Mouse (Mus musculus) cerebellum, postnatal 4 days (tissue): ENCODE data around the gene Tmem231.

Source experiments
- DNase-seq, 2 experiments: peaks; one replicate each; pipeline ENCODE4 v3.0.0; 2022; ENCODE audit warnings: low spot score in 2 of 2, mixed read lengths in 1 of 2

The Tmem231 gene

DNA sequence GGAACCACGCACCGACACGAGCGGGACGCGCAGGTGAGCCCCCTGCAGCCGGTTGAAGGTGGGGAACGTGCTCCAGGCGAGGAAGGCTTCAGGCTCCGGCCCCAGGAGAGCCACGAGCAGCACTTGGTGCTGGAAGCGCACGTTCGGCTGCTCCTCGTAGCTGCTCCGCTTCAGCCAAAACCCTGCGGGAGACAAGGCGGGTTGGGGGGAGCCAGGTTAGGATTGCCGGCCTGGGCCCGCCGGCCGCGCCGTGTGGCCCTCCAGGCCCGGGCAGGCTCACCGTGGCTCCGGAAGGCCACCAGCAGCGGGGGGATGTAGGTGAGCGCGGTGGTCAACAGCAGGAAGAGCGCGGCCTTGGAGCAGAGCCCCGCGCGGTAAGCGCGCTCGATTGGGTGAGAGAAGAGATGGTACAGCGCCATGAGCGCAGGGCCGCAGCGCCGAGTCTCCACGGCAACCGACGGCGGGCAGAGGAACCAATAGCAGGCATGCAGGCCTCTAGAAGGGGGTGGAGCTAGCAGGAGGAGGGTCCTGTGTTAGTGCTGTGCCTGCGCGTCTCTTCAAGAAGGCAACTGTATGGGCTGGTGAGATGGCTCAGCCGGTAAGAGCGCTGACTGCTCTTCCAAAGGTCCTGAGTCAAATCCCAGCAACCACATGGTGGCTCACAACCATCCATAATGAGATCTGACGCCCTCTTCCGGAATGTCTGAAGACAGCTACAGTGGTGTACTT, at the start of gene Tmem231:
Gene Tmem231, minus strand, starts transcription at position 534 of the 729 bp plus-strand sequence.
- peak; percentile 71 to 89 for DNase-seq

DNA sequence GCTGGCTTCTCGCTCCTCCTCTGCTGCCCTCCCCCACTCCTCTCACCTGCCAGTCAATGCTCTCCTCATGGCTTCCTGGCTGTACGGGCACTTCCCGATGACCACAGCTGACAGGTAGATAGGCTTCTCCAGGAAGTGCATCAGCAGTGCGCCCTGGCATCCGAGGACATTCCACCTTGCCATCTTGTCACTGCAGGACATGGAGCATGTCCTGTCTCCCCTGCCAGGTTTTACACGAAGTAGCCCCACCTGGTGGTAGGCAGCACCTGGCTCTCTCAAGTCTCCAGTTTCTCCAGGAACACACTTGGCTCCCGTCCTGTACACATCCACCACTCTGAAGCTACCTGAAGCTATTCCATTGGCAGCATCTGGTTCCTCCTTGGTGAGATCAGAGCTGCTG, 48.4 kb upstream of the Tmem231 start:
- no peak for DNase-seq

DNA sequence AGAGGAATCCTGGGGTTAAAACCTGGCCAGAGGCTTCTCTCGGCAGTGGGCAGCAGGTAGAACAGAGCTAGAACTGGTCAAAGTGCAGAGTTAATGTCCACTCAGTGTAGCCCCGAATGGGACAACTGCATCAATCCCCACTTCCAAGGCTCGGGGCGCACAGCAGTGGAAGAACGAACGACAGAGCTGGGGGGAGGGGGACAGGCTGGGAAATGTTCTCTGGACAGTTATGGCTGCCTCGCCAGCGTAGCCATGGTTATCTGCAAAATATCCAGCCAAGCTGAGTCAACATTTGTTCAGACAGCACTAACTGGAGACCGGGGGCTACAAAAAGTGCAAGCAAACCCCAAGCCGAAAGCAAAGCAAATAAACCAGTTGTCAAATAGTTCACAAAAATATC, 44.5 kb upstream of the Tmem231 start:
- no peak for DNase-seq

DNA sequence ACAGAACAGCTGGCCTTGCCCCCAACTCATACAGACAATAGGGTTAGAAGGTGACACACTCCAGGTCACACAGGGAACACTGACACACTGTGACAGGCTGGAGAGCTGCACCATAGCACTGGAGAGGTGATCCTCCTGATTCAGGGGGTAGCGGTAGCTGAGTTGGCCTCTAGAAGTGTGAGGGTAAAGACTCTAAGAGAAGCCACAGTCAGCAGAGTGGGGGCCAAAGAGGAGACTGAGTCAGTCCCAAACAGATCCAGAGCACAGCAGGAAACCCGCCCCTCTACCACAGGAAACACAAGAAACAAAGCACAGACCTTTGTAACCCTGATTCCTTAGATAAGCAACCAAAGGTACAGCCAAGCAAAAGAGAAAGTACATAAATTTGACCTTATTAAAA, 42.6 kb upstream of the Tmem231 start:
- DNase-seq: no peak

DNA sequence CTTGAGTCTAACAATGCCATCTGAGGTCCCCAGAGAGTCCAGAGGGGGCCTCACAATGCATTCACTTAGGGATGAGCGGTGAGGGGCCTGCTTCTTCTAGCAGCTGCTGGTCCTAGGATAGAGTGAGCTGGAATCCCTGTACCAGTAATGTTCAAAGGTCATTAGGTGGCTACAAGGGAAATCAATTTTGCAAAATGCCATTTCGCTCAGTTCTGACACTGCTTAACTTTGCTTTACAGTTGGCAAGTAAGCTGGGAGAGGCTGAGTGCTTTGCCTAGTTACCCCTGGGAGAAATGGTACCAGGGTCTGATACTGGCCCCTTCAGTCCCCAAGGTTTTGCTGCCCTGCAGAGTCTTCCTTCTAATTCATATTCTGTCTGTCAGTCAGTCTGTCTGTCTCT, 42.0 kb upstream of the Tmem231 start:
- DNase-seq: no peak

DNA sequence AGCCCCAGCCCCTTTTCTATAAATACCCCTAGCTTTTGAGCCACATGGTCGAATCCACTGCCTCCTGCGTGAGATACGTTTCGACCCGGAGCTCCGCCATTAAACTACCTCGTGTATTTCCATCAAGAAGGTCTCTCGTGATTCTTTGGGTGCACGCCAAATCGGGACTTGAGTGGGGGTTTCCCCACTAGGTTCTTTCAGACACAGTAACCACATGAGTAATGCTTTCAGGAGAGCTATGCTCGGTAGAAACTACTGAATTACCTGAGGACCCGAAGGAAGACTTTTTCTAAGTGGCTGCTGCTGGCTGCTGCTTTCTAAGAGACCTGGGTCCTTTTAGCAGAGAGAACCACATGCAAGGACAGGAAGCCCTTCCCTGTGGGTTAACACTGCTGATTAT, 40.5 kb upstream of the Tmem231 start:
- no peak for DNase-seq

DNA sequence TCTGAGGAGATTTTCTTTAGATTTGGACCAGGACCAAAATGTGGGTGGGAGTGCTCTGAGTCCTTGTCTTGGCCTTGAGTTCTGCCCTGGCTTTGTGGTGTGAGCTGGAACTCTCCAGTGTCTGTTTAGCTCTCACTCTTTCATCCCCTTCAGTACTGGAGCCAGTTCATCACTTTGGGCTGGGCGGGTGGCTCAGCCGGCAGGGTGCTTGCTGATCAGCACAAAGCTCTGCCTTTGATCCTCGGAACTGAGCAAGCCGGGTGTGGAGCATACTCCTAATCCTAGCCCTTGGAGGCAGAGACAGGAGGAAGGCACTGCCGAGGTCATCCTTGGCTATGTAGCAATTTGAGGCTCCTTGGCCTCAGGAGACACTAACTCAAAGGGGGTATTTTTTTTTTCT, 35.3 kb upstream of the Tmem231 start:
- DNase-seq: no peak

DNA sequence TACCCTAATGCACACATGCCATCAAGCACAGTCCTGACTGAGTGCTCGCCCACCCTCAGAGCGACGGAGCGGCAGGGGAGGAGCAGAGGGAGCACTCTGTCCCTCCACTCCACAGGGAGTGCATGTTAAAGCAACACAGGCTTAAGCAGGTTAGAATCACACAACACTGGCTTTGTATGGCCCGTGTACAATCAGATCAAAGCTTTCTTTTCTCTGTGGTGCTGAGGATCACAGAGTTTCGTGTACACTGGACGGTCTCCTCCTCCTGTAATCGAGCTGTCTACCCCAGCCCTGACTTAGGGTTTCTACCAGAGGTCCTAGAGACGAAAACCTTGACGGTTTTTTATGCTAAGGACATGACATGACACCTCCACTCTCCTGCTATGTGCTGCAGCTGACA, 34.9 kb upstream of the Tmem231 start:
- DNase-seq: no peak

DNA sequence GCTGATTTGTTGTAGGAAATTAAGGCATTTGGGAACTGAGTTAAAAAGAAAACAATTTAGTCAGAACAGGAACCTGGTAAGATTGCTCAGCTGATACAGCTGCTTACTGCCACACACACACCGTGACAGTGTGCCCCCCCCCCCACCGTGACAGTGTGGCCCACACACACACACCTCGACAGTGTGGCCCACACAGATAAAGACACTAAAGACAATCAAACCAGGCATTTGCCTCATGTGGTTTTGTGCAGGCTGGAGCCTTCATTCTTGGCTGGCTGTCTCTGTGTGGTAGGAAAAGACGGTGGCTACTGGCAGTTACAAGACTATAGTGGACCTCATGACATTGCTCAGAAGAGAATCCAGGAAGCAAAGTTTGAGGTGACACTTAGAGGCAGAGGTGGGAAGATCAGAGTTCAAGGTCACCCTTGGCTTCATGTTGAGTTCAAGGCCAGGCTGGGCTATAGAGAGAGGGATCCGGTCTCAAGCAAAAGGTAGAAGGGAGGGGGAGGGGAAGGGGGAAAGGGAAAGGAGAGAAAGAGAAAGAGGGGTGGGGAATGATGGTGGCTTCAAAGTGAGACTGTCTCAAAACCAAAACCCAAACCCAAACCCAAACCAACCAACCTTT, 33.7 kb upstream of the Tmem231 start:
- DNase-seq: no peak

DNA sequence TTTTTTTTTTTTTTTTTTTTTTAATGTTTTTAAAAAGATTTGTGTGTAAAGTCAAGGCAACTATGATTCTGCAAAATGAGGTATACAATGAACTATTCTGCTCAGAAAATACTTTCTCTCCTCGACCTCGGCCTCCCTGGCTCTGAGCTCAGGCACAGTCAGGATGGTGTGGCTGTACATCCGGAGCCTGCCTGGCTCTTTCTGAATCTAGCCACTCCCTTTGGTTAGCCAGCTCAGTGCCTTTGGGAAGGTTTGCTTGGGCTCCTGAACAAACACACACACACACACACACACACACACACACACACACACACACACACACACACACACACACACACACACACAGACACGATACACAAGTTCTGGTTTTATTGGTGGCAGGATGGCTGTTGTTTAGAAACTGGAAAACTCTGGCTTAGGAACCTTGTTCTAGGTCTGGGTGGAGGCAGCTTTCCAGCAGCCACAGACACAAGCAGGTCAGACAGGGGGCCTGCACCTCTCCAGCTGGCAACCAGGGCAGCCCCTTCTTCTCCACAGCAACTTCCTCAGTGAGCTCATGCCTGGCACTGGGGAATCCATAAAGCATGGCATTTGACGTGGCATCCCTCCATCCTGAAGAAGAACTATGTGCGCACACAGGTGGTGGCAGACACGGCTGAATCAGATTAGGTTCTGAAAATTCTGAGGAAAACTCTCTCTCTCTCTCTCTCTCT, 31.3 kb upstream of the Tmem231 start:
- no peak for DNase-seq

DNA sequence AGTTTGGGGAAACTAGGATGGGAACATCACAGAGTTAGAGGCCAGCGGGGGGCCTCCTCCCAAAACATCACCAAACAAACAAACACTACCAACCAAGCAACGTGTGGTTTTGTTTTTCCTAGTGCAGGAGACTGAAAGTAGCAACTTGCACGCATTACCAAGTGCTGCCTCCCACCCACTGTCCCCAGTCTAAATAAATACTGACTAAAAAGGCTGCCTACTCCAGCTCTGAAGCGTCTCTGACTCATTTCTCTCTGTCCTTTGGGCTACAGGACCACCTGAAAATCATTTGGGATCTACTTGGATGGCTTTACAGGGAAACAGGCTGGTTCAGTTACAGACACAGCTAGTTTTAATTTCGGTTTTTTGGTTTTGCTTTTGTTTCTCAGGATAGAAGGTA, 30.7 kb upstream of the Tmem231 start:
- no peak for DNase-seq

DNA sequence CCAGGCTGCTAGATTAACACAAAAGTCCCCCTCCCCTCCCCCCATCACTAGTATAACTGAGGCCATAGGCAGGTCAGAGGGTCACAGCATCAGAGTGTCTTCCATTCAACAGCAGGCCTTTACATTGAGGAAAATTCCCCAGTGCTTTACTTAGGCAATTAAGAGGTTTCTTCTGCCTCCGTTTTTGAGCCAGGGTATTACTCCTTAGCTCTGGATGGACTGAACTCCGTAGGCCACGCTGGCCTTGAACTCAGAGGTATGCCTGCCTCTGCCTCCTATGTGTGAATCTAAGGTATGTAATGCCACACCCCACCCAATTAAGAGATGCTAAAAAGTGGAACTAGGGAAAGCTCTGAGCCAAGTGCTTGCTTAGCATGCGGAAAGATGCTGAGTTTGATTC, 29.9 kb upstream of the Tmem231 start:
- DNase-seq: no peak

DNA sequence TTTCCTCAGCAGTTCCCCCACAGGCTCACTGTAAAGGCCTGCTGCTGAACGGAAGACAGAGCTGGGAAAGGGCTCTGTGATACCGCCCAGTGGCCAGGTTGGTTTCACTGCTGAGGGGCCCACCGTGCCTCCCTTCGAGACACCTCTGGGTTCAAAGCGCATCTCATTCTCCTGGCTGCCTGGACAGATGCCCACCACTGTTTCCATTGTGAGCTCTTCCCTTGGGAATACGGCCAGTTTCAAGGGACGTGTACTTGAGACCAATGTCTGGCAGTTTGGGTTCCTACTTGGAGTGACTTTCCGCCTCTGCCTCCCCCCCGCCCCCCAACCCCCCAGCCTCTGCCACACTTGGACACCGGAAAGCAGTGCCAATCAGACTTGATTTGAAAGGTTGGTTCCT, 29.4 kb upstream of the Tmem231 start:
- DNase-seq: no peak

DNA sequence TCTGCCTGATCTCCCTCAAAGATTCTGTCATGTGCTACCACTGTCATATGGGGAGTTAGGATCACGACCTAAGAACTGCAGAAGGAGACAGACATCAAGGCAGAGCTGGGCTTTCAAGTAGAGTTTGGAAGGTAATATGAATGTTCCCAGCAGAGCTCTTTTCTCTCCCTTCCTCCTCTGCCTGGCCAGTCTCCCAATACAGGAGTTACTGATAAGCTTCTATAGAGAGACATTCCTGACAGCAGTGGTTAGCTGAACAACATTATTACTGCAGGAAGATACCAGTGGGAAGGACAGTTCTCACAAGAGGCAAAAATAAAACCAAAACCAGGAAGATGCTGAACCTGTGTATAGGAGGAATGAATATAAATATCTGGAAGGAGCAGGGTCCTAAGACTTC, 28.9 kb upstream of the Tmem231 start:
- no peak for DNase-seq

DNA sequence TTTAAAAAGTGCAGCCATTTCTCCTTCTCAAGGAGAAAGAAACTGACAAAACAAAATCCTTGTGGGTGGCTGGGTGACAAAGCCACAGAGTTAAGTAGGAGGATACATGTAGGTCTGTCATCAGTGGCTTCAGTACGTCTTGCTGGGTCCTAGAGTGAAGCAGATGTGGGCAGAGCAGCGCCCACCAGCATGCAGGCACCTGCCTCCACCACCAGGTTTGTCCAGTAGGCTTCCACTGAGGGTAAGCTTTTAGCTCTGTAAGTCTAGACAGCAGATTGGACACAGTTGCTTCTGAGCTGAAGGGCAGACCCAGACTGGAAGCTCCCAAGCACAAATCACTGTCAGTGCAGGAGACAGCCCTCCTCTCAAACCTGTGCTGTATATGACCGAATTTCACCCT, 27.6 kb upstream of the Tmem231 start:
- no peak for DNase-seq

DNA sequence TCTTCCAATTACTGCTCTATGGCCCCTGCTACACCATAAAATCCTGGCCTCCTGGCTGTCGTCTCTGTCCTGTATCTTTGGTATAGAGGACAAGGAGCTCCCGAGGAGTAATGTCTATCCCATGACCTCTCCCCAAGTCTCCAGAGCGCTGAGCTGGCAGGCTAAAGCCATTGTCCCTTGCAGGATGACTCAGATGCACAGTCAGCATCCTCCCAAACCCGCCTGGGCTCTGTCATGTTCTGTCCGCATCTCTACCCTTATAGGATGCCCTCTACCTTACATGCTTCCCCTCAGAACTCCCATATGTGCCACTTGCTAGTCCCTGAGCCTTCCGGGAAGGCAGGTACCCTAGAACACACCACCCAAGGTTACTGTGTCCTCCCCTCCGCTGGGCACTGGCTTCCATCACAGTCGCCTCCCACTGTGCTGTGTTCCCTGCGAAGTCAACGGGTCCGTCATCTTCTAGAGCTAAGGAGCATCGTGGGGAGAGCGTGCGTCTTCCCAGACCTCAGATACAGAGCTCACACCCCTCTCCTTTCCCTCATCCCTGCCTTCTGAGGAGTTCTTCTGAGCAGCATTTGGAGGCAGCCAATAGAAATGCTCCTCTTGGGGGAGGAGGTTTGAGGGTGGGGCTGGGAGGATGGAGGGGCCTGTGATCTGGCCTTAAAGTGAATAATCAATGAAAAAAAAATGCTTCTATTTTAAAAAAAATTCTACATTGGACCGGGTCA, 27.1 kb upstream of the Tmem231 start:
- no peak for DNase-seq

DNA sequence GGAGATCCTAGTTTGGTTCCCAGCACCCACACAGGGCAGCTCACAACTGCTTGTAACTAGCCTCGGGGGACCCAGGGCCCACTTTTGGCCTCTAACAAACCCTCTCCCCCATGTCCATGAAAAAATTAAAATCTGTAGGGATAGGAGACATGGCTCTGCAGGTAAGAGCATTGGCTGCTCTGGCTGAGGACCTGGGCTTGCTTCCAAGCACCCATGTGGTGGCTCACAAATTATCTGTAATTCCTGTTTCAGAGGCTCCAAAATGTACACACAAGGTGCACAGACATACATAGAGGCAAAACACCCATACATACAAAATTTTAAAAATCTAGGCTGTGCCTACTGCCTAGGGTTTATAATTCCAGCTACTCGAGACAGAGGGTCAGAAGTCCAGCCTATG, 23.6 kb upstream of the Tmem231 start:
- no peak for DNase-seq

DNA sequence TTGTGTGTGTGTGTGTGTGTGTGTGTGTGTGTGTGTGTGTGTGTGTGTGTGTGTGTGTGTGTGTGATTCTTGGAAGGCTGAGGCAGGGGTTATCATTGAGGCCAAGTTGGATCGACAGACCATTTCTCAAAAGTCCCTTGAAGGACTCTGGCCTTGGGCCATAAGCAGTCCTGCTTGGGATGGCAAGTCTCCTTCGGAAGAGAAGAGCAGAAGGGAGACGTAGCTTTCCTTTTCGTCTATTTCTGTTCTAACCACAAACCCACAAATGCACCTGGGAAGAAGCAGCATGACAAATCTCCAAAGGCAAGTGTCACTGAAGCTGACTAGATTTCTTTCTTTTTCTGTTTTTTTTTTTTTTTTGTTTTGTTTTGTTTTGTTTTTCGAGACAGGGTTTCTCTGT, 22.2 kb upstream of the Tmem231 start:
- no peak for DNase-seq

DNA sequence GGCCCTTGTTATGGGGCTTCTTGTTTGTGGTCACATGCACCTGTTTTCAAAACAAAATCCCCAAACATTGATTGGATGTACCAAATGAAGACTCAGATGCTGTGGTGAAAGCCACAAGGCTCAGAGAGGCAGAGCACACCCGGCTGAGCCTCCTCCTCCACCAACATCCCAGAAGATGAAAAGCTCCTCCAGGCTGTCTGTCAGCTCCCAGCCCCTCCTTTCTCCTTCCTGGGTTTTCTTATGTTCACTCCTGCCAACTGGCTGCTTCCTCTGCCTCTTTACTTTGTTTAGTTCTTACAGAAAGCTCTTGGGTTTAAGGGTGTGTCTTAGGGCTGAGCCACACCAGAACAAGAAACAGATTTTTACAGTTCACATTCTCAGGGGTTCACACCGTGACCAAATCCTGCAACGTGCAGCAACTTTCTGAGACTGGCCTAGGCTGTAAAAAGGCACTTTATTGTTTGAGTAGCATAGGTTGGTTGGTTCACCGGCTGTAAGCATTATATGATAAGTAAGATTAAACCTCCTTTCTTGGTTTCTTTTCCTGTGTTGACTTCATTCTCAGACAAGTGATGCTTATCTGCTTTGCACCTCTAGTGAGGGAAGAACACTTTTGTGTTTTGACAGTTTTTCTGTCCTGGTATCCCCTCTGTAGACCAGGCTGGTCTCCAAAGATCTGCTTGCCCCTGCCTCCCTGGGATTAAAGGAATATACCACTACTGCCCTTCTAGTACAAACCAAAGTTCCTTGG, 21.3 kb upstream of the Tmem231 start:
- no peak for DNase-seq

DNA sequence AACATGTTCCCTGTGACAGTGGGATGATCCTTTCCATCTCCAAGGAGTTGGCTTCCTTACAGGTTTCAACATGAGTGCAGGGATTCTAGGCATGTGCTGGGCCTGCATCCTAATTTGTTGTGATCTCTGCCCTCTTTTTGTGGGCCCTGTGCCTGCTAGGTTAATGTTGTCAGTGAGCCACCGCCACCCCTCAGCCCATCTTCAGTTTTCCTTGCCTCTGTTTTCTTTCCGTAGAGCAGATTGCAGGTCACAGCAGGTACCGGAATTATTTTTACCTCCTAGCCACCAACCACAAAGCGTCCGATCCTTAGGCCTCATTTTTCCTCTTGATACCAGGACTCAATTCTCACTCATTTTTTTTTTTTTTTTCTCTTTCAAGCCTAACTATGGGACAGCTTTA, 18.3 kb upstream of the Tmem231 start:
- no peak for DNase-seq

DNA sequence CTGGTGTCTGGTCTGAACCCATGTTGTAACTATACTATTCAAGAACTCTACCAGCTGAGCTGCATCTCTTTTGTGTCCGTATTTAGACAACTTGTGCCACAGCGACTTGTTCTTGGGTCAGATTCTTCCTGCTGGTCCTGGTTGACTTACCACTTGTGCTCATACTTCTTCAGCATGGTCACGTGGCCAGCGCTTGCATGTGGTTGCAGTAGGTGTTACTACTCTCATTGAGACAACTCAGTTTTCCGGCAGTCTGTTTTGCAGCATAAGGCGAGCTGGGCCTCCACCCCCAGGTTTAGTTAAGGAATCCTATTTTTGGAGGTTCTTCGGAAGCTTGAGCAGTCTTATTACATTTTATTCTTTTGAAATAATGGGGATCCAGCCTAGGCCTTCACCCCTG, 17.6 kb upstream of the Tmem231 start:
- no peak for DNase-seq

DNA sequence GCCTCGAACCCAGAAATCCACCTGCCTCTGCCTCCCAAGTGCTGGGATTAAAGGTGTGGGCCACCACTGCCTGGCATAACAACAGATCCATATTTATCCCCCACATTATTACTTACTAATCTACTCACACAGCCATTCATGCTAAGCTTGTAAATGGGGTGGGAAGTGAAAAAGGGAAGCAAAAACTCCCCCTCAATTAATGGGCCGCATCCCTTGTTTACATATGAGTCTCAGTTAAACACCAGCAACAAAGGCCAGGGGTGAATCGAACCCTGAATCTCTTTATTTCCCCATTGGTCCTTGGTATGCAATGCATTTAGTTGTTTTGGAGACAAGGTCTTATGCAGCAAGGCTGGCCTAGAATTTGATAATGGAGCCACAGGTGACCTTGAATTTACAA, 17.2 kb upstream of the Tmem231 start:
- DNase-seq: no peak
